In the genomic region with DNA sequence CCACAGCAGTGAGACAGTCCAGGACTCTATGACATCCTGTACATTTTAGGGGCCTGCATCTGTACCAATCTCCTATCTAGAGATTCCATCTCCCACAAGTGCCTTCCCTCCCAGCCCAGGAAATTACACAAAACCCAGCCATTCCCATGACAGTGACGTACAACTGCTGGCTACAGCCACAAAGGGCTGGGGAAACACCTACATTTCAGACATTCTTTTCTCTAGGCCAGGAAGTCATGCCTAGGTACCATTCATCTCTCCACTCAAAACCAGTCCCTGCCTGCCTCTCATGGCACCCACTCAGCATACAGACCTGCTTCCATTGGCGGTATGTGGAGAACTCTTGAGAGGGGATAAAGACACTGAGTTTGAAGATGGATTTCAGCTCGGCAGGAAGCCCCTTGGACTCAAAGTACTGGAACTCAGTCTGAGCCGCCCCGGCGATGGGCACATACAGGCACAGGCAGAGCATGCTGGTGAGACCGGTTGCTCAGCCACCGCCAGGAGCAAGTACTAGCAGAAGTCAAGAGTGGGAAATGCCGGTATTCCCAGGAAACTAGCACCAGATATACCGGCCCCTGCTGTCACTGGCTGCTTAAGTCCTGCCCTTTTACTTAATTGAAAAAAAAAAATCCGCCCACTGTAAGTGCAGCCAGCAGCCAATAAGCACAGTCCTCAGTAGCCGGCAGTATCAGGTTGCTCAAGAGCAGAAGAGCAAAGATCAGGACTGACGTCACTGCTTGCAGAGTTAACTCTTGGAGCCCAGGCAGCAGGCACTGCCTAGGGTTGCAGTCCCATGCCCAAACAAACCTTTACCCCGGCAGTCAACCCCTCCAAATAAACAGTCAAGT, we compare ENCODE assay signal across 8 mouse cellular contexts. TPM values are rescaled to one million over a fixed set of nuclear protein-coding genes. Genes with fewer than 3 reads are reported as not detected.
DNase-seq lines count a peak whose midpoint lies in the region; ATAC-seq and TF ChIP-seq lines count a peak whose summit lies in the region.

No protein-coding gene starts in this region.

- 2% methylated on average over 14 of the region's 14 CpGs for WGBS in forebrain, postnatal 0 days
- 3% methylated on average over 14 of the region's 14 CpGs for WGBS in hindbrain, embryonic 13.5 days
- WGBS in limb, embryonic 14.5 days, result 1% methylated on average over 14 of the region's 14 CpGs
- WGBS in midbrain, embryonic 13.5 days, result 3% methylated on average over 14 of the region's 14 CpGs

- no peak for TF ChIP-seq CTCF in forebrain, postnatal 0 days (IDR thresholded peaks at IDR 0.05; ENCODE audit: low read depth)

- no peaks in the 10 kb centered on the region for H3K27me3 ChIP-seq in forebrain, postnatal 0 days (ENCODE audit: insufficient read depth, low read length)
- no peaks in the 10 kb centered on the region for H3K27me3 ChIP-seq in hindbrain, embryonic 13.5 days
- H3K27me3 ChIP-seq in limb, embryonic 14.5 days (ENCODE audit: control insufficient read depth, insufficient read depth, low read length), result no peaks in the 10 kb centered on the region
- no peaks in the 10 kb centered on the region for H3K27me3 ChIP-seq in midbrain, embryonic 13.5 days

- H3K9ac ChIP-seq in forebrain, postnatal 0 days, result peak overlapping the region; percentile 48
- peak overlapping the region; percentile 72 for H3K9ac ChIP-seq in hindbrain, embryonic 13.5 days
- peak overlapping the region; percentile 40 for H3K9ac ChIP-seq in limb, embryonic 14.5 days (ENCODE audit: low read depth, low read length, severe bottlenecking)
- H3K9ac ChIP-seq in midbrain, embryonic 13.5 days (replicated peaks), result peak overlapping the region; percentile 56

- H3K4me1 ChIP-seq in forebrain, postnatal 0 days (ENCODE audit: insufficient read depth), result peaks cover 21% of the 10 kb centered on the region; the same call in 1 of the 2 replicates
- H3K4me1 ChIP-seq in hindbrain, embryonic 13.5 days (replicated peaks), result peaks cover 49% of the 10 kb centered on the region
- peaks cover 34% of the 10 kb centered on the region for H3K4me1 ChIP-seq in limb, embryonic 14.5 days (ENCODE audit: control insufficient read depth, insufficient read depth, low read length)
- H3K4me1 ChIP-seq in midbrain, embryonic 13.5 days (replicated peaks), result peaks cover 45% of the 10 kb centered on the region

- peak; percentile 23 for DNase-seq in thymus, postnatal 14 days
- DNase-seq in thymus, postnatal 36 days, result no peak
- peak; percentile 48 for DNase-seq in cerebellum, adult 8-10 months
- DNase-seq in forebrain, postnatal 0 days, result peak; percentile 59
- peak; percentile 94 for DNase-seq in limb, embryonic 14.5 days (ENCODE audit: low spot score)
- DNase-seq in urinary bladder, postnatal 25 days (ENCODE audit: low spot score), result peak; percentile 60

- peak overlapping the region; percentile 54 for H3K27ac ChIP-seq in forebrain, postnatal 0 days (ENCODE audit: low read depth, low read length)
- peak overlapping the region; percentile 88 for H3K27ac ChIP-seq in hindbrain, embryonic 13.5 days
- H3K27ac ChIP-seq in limb, embryonic 14.5 days (replicated peaks; ENCODE audit: low read depth, low read length), result peak overlapping the region; percentile 74
- peak overlapping the region; percentile 80 for H3K27ac ChIP-seq in midbrain, embryonic 13.5 days

- peak; percentile 62 for ATAC-seq in forebrain, postnatal 0 days
- ATAC-seq in hindbrain, embryonic 13.5 days (ENCODE audit: low FRiP score), result peak; percentile 84
- ATAC-seq in limb, embryonic 14.5 days (ENCODE audit: low FRiP score, low read depth), result peak; percentile 93
- ATAC-seq in midbrain, embryonic 13.5 days, result peak; percentile 89

- no peak for TF ChIP-seq POLR2A in limb, embryonic 14.5 days (IDR thresholded peaks at IDR 0.05; ENCODE audit: borderline replicate concordance, extremely low read depth, insufficient read depth, insufficient read length)

- peak overlapping the region; percentile 49 for H3K4me2 ChIP-seq in forebrain, postnatal 0 days (ENCODE audit: low read depth)
- H3K4me2 ChIP-seq in hindbrain, embryonic 13.5 days, result peak overlapping the region; percentile 63
- peak overlapping the region; percentile 69 for H3K4me2 ChIP-seq in limb, embryonic 14.5 days (replicated peaks; ENCODE audit: low read depth, low read length, severe bottlenecking)
- H3K4me2 ChIP-seq in midbrain, embryonic 13.5 days (replicated peaks), result peak overlapping the region; percentile 60

- no peaks in the 10 kb centered on the region for H3K9me3 ChIP-seq in forebrain, postnatal 0 days (ENCODE audit: low read length)
- H3K9me3 ChIP-seq in hindbrain, embryonic 13.5 days, result no peaks in the 10 kb centered on the region
- H3K9me3 ChIP-seq in limb, embryonic 14.5 days (ENCODE audit: control insufficient read depth, low read length), result no peaks in the 10 kb centered on the region
- no peaks in the 10 kb centered on the region for H3K9me3 ChIP-seq in midbrain, embryonic 13.5 days

- peaks cover 26% of the 10 kb centered on the region for H3K36me3 ChIP-seq in forebrain, postnatal 0 days (ENCODE audit: insufficient read depth)
- peaks cover 30% of the 10 kb centered on the region for H3K36me3 ChIP-seq in hindbrain, embryonic 13.5 days
- H3K36me3 ChIP-seq in limb, embryonic 14.5 days (ENCODE audit: control insufficient read depth, insufficient read depth, low read length), result peaks cover 28% of the 10 kb centered on the region
- H3K36me3 ChIP-seq in midbrain, embryonic 13.5 days, result peaks cover 26% of the 10 kb centered on the region

- H3K4me3 ChIP-seq in forebrain, postnatal 0 days (ENCODE audit: low read depth, low read length), result peak overlapping the region; percentile 30
- peak overlapping the region; percentile 45 for H3K4me3 ChIP-seq in hindbrain, embryonic 13.5 days
- peak overlapping the region; percentile 39 for H3K4me3 ChIP-seq in limb, embryonic 14.5 days (replicated peaks; ENCODE audit: low read length)
- H3K4me3 ChIP-seq in midbrain, embryonic 13.5 days (replicated peaks), result peak overlapping the region; percentile 39

RNA-seq across cellular contexts. Expression of a gene that starts 26.6 kb away (rescaled TPM):
- 3.8 and 4.5 TPM in 2 replicates for total RNA-seq in forebrain, postnatal 0 days (2014; rRNA removed)
- 2.4 and 3.9 TPM in 2 replicates for polyA plus RNA-seq in forebrain, postnatal 0 days (2015; fragmentation: Nextera tagmentation; extraction: Ambion mirVana)
- polyA plus RNA-seq in hindbrain, embryonic 13.5 days (2015; fragmentation: Nextera tagmentation; extraction: Ambion mirVana), result 5.1 and 5.9 TPM in 2 replicates
- 4.5 and 5.1 TPM in 2 replicates for polyA plus RNA-seq in limb, embryonic 14.5 days (2012; rRNA removed)
- polyA plus RNA-seq in limb, embryonic 14.5 days (2014; fragmentation: Nextera tagmentation; extraction: Ambion mirVana), result 4.2 and 5.4 TPM in 2 replicates
- 5.1 and 6.1 TPM in 2 replicates for polyA plus RNA-seq in midbrain, embryonic 13.5 days (2015; fragmentation: Nextera tagmentation; extraction: Ambion mirVana)

RNA-seq across cellular contexts. Expression of a gene that starts 27.5 kb away (rescaled TPM):
- 55.4 and 62.5 TPM in 2 replicates for total RNA-seq in forebrain, postnatal 0 days (2014; rRNA removed)
- 38.3 and 40.9 TPM in 2 replicates for polyA plus RNA-seq in forebrain, postnatal 0 days (2015; fragmentation: Nextera tagmentation; extraction: Ambion mirVana)
- 46.2 and 50.1 TPM in 2 replicates for polyA plus RNA-seq in hindbrain, embryonic 13.5 days (2015; fragmentation: Nextera tagmentation; extraction: Ambion mirVana)
- polyA plus RNA-seq in limb, embryonic 14.5 days (2012; rRNA removed), result 17.4 and 19.2 TPM in 2 replicates
- 12.7 and 15.1 TPM in 2 replicates for polyA plus RNA-seq in limb, embryonic 14.5 days (2014; fragmentation: Nextera tagmentation; extraction: Ambion mirVana)
- polyA plus RNA-seq in midbrain, embryonic 13.5 days (2015; fragmentation: Nextera tagmentation; extraction: Ambion mirVana), result 45.4 and 50.1 TPM in 2 replicates

RNA-seq across cellular contexts. Expression of a gene that starts 28.0 kb away (rescaled TPM):
- 32.1 and 37.5 TPM in 2 replicates for total RNA-seq in forebrain, postnatal 0 days (2014; rRNA removed)
- polyA plus RNA-seq in forebrain, postnatal 0 days (2015; fragmentation: Nextera tagmentation; extraction: Ambion mirVana), result 54.9 and 58.6 TPM in 2 replicates
- polyA plus RNA-seq in hindbrain, embryonic 13.5 days (2015; fragmentation: Nextera tagmentation; extraction: Ambion mirVana), result 41.2 and 41.3 TPM in 2 replicates
- 29.3 and 30.5 TPM in 2 replicates for polyA plus RNA-seq in limb, embryonic 14.5 days (2012; rRNA removed)
- polyA plus RNA-seq in limb, embryonic 14.5 days (2014; fragmentation: Nextera tagmentation; extraction: Ambion mirVana), result 26.5 and 30.3 TPM in 2 replicates
- polyA plus RNA-seq in midbrain, embryonic 13.5 days (2015; fragmentation: Nextera tagmentation; extraction: Ambion mirVana), result 35.5 and 37.6 TPM in 2 replicates

RNA-seq across cellular contexts. Expression of a gene that starts 35.7 kb away (rescaled TPM):
- 0.54 and 1.2 TPM in 2 replicates for total RNA-seq in forebrain, postnatal 0 days (2014; rRNA removed)
- polyA plus RNA-seq in forebrain, postnatal 0 days (2015; fragmentation: Nextera tagmentation; extraction: Ambion mirVana), result 0.63 and 1.0 TPM in 2 replicates
- polyA plus RNA-seq in hindbrain, embryonic 13.5 days (2015; fragmentation: Nextera tagmentation; extraction: Ambion mirVana), result 1.0 TPM in 1 of 2 replicates, not detected in the other
- polyA plus RNA-seq in limb, embryonic 14.5 days (2012; rRNA removed), result 1.3 and 2.4 TPM in 2 replicates
- 0.97 and 2.8 TPM in 2 replicates for polyA plus RNA-seq in limb, embryonic 14.5 days (2014; fragmentation: Nextera tagmentation; extraction: Ambion mirVana)
- polyA plus RNA-seq in midbrain, embryonic 13.5 days (2015; fragmentation: Nextera tagmentation; extraction: Ambion mirVana), result 0.35 and 0.37 TPM in 2 replicates

RNA-seq across cellular contexts. Expression of a gene that starts 42.0 kb away (rescaled TPM):
- 197 and 210 TPM in 2 replicates for total RNA-seq in forebrain, postnatal 0 days (2014; rRNA removed)
- polyA plus RNA-seq in forebrain, postnatal 0 days (2015; fragmentation: Nextera tagmentation; extraction: Ambion mirVana), result 160 and 186 TPM in 2 replicates
- 103 and 108 TPM in 2 replicates for polyA plus RNA-seq in hindbrain, embryonic 13.5 days (2015; fragmentation: Nextera tagmentation; extraction: Ambion mirVana)
- 51.3 and 76.1 TPM in 2 replicates for polyA plus RNA-seq in limb, embryonic 14.5 days (2012; rRNA removed)
- 55.3 and 66.9 TPM in 2 replicates for polyA plus RNA-seq in limb, embryonic 14.5 days (2014; fragmentation: Nextera tagmentation; extraction: Ambion mirVana)
- polyA plus RNA-seq in midbrain, embryonic 13.5 days (2015; fragmentation: Nextera tagmentation; extraction: Ambion mirVana), result 74.7 and 77.5 TPM in 2 replicates

Comparison
In these comparisons a context has a peak if more than half of its experiments do, and no peak if none do; other contexts are left out.
1. DNase-seq: peak in thymus, postnatal 14 days (single experiment), cerebellum, adult 8-10 months (single experiment), forebrain, postnatal 0 days (single experiment), limb, embryonic 14.5 days (single experiment) and urinary bladder, postnatal 25 days (single experiment); none in thymus, postnatal 36 days (0 of 2).
2. Peak in every context shown above with its lines, with median percentiles within 50 percentile points of each other: ATAC-seq, H3K27ac ChIP-seq, H3K4me2 ChIP-seq, H3K4me3 ChIP-seq and H3K9ac ChIP-seq.